Mouse (Mus musculus) CD8-positive naive resting alpha-beta T cell, adult 2 months (primary cell): Measurements from ENCODE around the gene Strn.

Experiments
- DNase-seq, 2 experiments: peaks; one replicate each; pipeline ENCODE4 v3.0.0; 2022; ENCODE audit warnings: low read depth in 2 of 2, low spot score in 2 of 2

The Strn gene

GRCm38 (mm10) chr17:78619981-78620380, 117.0 kb downstream of the Strn start:
- DNase-seq = no peak

- no peak for DNase-seq
These were observed 118.8 kb downstream of the Strn start for GRCm38 (mm10) chr17:78618164-78618693.

GRCm38 (mm10) chr17:78615096-78615495, 121.9 kb downstream of the Strn start:
- no peak for DNase-seq

DNA sequence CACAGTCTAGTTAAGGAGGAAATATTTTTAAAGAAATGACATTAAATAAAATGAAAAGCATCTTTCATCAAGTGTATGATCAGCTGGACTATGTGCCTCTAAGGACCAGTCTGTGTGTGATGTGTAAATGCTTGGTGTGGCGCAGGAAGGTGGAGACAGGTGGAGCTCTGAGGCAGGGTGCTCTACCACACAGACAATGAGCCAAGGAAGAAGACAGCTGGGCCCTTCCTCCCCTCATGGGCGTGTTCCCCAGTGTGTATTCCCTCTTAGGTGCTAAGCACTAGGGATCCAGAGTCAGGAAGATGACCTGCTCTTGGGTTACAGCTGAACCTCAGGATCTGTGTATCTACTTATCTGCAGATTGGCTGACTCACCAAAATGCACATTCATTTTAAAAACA, 122.5 kb downstream of the Strn start:
- DNase-seq = no peak

GRCm38 (mm10) chr17:78611117-78611516, 125.9 kb downstream of the Strn start:
- DNase-seq = no peak

DNA sequence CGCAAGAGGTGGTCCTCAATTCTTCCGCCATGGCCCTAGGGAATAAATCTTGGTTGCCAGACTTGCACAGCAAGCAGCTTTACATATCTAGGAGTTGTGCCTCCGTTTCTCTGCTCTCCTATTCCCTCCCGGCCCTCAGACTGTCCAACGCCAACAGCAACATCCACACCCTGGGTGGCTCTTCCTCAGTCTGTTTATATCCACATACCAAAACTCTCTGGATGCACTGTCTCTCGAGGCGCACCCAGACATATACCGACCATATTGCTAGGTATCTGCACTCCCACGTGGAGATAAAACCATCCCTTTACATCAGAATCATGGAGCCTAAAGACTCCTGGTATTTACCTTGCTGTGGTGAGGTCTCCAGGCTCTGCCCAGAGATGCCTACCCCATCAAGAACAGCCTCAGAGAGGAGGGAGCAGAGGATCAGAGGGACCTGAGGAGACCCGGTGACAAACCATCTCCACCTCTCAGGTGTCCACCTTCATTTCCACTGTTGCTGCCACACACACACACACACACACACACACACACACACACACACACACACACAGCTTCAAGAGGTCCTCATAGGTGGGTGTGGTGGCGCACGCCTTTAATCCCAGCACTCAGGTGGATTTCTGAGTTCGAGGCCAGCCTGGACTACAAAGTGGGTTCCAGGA, 127.7 kb downstream of the Strn start:
- DNase-seq = no peak

DNA sequence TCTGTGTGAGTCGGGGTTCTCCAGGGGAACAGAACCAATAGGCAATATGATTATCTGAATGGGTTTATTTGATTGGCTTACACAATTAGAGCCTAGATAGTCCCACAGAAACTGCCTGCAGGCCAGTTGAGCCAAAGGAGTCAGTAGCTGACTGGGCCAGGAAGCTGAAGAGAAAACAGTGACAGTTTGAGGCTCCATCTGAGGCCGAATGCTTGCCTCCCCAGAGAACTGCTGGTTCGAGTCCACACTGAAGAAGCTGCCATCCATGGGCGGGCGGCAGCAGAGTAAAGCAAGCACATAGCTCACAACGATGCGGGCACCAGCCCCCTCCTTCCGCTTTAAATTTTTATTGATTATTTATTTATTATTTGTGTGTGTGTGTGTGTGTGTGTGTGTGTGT, 128.3 kb downstream of the Strn start:
- no peak for DNase-seq

GRCm38 (mm10) chr17:78608135-78608670, 128.8 kb downstream of the Strn start:
- DNase-seq = no peak

DNA sequence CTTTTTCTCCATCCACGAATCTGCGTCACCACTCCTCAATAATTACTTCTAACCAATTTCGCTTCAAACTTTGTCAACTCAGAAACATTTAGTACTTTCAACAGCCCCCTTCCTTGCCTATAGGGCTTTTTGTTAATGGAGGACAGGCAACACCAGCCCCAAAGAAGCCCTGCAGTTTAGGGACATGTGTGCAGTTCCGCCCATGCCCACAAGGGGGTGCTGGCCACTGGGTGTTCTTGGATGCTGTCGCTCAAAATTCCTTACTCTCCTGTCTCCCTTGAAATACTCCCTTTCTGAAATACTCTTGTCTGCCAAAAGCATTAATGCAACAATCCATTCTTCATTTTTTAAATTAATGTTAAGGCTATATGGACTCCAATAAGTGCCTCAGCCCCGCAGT, 132.6 kb downstream of the Strn start:
- DNase-seq = peak; percentile 41 to 58

- peak; percentile 23 to 41 for DNase-seq
These were observed 133.1 kb downstream of the Strn start for GRCm38 (mm10) chr17:78603872-78604271.

DNA sequence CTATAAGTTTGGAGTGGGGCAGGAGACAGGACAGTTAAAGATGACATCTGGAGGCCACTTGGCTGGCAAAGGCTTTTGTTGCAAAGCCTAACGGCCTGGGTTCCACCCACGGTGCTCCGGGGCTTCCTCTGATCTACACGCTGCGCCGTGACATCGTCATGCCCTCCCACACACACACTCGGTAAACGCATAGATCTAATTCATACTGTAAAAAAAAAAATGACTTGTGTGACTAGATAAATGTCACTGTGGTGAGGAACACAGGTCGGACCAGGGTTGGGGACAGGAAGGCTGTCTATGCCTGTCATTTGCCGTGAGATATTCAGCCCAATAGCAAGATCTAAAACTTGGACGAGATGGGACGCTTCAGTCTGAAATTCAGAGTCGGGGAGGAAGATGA, 134.7 kb downstream of the Strn start:
- no peak for DNase-seq

DNA sequence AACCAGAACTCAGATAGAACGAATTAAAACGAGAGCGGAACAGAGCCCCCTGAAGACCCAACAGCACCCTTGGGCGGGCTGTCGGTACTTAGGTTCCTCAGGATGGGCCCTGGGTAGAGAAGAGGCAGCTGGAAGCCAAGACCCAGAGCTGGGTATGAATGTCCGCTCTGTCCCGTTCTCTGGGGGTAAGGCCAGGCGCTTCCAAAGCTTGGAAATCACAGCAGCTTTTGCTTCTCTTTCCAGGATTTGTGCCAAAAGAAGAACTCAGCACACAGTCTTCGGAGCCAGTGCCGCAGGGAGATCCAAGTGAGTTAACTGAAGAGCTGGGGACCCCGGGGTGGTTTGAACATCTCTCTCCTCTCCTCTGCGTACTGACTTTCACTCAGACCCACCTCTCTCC, 135.4 kb downstream of the Strn start:
- DNase-seq = no peak

- DNase-seq = no peak
These were observed 136.0 kb downstream of the Strn start for GRCm38 (mm10) chr17:78601042-78601441.
